Mouse (Mus musculus): ENCODE results near the gene Wdr6. TPM values are rescaled to one million over a fixed set of nuclear protein-coding genes. Genes with fewer than 3 reads are reported as not detected.

The Wdr6 gene
- 260 and 264 TPM in 2 replicates for polyA plus RNA-seq (2012; rRNA removed)

DNA sequence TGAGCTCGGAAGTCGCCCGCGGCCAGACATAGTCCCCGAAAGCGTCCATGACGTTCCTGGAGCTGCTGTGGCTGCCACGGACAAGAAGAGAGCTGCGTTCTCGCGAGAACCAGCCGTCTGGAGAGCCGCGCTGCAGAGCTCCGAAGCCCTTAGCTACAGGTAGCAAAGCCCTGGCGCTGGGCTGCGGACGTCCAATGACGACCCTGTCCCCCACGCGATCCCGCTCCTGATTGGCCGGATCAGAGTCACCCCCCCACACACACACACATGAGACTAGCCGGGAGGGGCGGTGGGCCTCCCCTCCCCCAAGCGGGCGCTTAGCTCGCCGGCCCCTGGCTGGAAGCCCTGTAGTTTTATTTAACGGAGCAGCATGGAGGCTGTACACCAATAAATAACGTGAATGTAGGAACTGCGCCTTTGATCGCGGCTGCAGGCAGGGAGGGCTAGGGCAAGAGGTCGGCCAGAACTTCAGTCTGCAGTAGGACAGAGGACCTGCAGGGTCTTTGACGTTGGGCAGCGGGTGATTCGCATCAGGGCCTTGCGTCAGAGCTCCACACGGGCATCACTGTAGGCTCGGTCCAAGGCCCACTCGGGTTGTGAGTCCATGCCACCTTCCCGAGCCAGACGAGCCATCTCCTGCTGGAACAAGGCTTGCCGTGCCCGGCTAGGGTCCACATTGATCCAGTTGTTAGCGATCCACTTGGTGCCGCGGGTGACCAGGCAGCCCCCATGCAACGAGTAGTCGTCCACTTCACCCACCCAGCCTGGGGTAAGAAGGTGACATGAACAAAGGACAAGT lies at the start of gene Wdr6:
Wdr6 (minus strand) TSS at position 195 of the 799 bp plus-strand sequence.

GRCm38 (mm10) chr9:108596998-108597764 lies 18.6 kb upstream of the Wdr6 start, which contains the start of gene P4htm:
Gene P4htm, minus strand, starts transcription at chr9:108597667.

GRCm38 (mm10) chr9:108569381-108570206 lies 8.9 kb downstream of the Wdr6 start, which contains the start of gene Dalrd3:
Gene Dalrd3, plus strand, starts transcription at chr9:108569886.

DNA sequence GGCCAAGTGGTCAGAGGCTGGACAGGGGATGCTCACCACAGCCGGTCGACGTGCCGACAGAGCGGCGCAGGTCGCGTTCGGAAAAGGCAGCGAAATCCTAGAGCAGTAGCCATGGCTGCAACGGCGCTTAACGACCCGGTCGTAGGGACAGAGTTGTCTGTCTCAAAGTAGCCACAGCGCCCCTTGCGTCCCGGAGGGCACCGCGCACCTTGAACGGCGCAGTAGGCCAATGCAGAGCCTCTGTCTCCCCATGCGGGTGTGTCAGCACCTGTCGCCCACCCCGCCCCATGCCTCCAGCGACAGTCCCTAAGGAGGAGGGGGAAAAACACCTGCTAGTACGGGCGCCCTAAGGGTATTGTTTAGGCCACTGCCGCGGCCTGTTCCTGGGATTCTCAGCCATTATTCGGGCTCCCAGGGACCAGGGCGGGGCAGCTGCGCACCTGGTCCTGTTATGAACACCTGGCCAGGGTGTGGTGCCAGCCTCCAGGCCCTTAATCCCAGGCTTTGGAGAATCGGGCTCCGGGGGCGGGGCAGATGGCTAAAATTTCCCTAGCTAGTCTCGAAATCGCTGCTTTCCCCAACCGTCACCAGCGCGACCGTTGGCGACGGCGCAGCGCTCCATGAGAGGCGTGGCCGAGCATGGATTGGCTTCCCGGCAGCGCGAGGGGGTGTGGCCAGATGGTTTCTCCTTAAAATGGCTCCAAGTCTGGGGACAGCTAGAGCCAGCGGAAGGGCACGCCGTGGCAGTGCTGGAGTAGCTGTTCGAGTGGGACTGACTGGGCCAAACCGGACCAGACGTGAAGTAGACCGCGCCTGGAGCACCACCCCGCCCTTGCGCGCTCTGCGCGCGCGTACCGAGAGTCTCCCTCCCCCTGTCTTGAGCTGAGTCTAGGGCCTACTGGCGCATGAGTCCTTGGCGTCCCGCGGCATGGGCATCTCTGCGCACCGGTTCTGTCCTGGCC lies 11.4 kb downstream of the Wdr6 start, which contains the start of gene Ndufaf3:
Ndufaf3 (minus strand) TSS at position 620 of the 962 bp plus-strand sequence.

DNA sequence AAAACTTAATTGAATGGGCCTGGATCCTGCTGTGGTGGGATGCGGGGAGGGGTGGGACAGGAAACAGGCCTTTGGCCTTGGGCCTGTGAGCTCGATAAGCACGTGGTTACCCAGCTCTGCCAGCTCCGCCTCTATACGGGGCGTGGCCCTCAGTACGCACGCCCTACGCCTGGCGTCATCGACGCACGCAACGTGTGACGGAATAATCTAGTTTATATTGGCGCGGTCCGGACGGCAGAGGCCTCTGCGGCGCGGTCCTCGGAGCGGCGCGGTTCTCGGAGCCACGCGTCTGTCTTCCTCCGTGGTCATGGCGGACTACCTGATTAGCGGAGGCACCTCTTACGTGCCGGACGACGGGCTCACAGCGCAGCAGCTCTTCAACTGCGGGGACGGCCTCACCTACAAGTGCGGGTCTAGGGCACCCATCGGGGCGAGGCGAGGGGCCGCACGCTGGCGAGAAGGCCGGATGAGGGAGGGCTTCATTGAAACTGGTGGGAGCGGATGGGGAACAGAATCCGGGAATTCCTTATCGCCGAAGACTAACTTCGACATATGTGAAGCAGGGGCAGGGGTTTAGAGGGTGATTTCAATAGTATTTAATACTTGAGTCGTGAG lies 18.2 kb downstream of the Wdr6 start, which contains the start of gene Impdh2:
Impdh2 (plus strand) TSS at position 60 of the 615 bp plus-strand sequence.

Other genes starting within 250 kb of the Wdr6 start
- 311 and 335 TPM in 2 replicates for gene Gpx1, start 239.8 kb downstream of the Wdr6 start, polyA plus RNA-seq (2012; rRNA removed)
- 124 and 135 TPM in 2 replicates for gene Usp4, start 230.9 kb downstream of the Wdr6 start, polyA plus RNA-seq (2012; rRNA removed)
- 3.3 and 3.5 TPM in 2 replicates for gene 1700102P08Rik, start 185.9 kb downstream of the Wdr6 start, polyA plus RNA-seq (2012; rRNA removed)
- 2.2 and 2.7 TPM in 2 replicates for gene Ccdc36, start 150.3 kb downstream of the Wdr6 start, polyA plus RNA-seq (2012; rRNA removed)
- not detected in 2 replicates for gene BC048562, start 142.3 kb downstream of the Wdr6 start, polyA plus RNA-seq (2012; rRNA removed)
- gene Ccdc71, start 118.2 kb downstream of the Wdr6 start, polyA plus RNA-seq (2012; rRNA removed) = 32.4 and 35.2 TPM in 2 replicates
- 67.4 and 67.8 TPM in 2 replicates for gene Klhdc8b, start 117.2 kb downstream of the Wdr6 start, polyA plus RNA-seq (2012; rRNA removed)
- gene Lamb2, start 99.0 kb downstream of the Wdr6 start, polyA plus RNA-seq (2012; rRNA removed) = 25.1 and 35.7 TPM in 2 replicates
- gene Usp19, start 88.1 kb downstream of the Wdr6 start, polyA plus RNA-seq (2012; rRNA removed) = 131 and 138 TPM in 2 replicates
- gene Qars, start 71.0 kb downstream of the Wdr6 start, polyA plus RNA-seq (2012; rRNA removed) = 120 and 140 TPM in 2 replicates
- gene Qrich1, start 61.9 kb downstream of the Wdr6 start, polyA plus RNA-seq (2012; rRNA removed) = 135 and 137 TPM in 2 replicates
- gene Impdh2, start 18.5 kb downstream of the Wdr6 start, polyA plus RNA-seq (2012; rRNA removed) = 131 and 132 TPM in 2 replicates
- gene Ndufaf3, start 11.3 kb downstream of the Wdr6 start, polyA plus RNA-seq (2012; rRNA removed) = 59.9 and 60.6 TPM in 2 replicates
- 277 and 285 TPM in 2 replicates for gene Dalrd3, start 8.9 kb downstream of the Wdr6 start, polyA plus RNA-seq (2012; rRNA removed)
- 35.4 and 35.5 TPM in 2 replicates for gene P4htm, start 18.9 kb upstream of the Wdr6 start, polyA plus RNA-seq (2012; rRNA removed)
- 42.5 and 42.6 TPM in 2 replicates for gene Arih2, start 70.6 kb upstream of the Wdr6 start, polyA plus RNA-seq (2012; rRNA removed)
- 22.7 and 22.8 TPM in 2 replicates for gene Slc25a20, start 83.3 kb upstream of the Wdr6 start, polyA plus RNA-seq (2012; rRNA removed)
- gene Prkar2a, start 110.6 kb upstream of the Wdr6 start, polyA plus RNA-seq (2012; rRNA removed) = 35.0 and 38.6 TPM in 2 replicates
- 376 and 384 TPM in 2 replicates for gene Ip6k2, start 205.1 kb upstream of the Wdr6 start, polyA plus RNA-seq (2012; rRNA removed)
- 34.3 and 35.4 TPM in 2 replicates for gene Nckipsd, start 229.6 kb upstream of the Wdr6 start, polyA plus RNA-seq (2012; rRNA removed)
- gene Celsr3, start 247.6 kb upstream of the Wdr6 start, polyA plus RNA-seq (2012; rRNA removed) = 82.0 and 92.6 TPM in 2 replicates